Mouse (Mus musculus) heart, adult 2 months (tissue): ENCODE data around the gene Adamts20. TPM values are rescaled to one million over a fixed set of nuclear protein-coding genes. Genes with fewer than 3 reads are reported as not detected.
A peak's percentile ranks its signal among the peaks of the same experiment; 100 is the strongest.
"Not testable (repeated sequence)": the region's sequence is repeated elsewhere in the genome, so short reads cannot be mapped to it uniquely, and the experiment has no call there.

Experiments
- DNase-seq, 2 experiments: peaks; one replicate each; pipeline ENCODE4 v3.0.0; 2021
- H3K27ac ChIP-seq: fragments of 200-600 bp; 2 replicates; pipeline ENCODE4 v1.8.1; 2022
- H3K27me3 ChIP-seq: fragments of 200-500 bp; 2 replicates; pipeline ENCODE4 v1.6.1; 2012; ENCODE audit warnings: mild to moderate bottlenecking, low read length, inconsistent platforms, mixed read lengths; ENCODE audit not compliant: control insufficient read depth, insufficient read depth
- H3K36me3 ChIP-seq: fragments of 200-500 bp; 2 replicates; pipeline ENCODE4 v1.6.1; 2012; ENCODE audit warnings: low read length, inconsistent platforms; ENCODE audit not compliant: control insufficient read depth, insufficient read depth
- H3K4me1 ChIP-seq: fragments of 200-500 bp; 2 replicates; pipeline ENCODE4 v1.6.1; 2011; ENCODE audit warnings: low read length; ENCODE audit not compliant: control insufficient read depth, insufficient read depth
- H3K4me3 ChIP-seq: fragments of 200-600 bp; 2 replicates; pipeline ENCODE4 v1.8.1; 2022
- H3K79me2 ChIP-seq: fragments of 200-500 bp; replicated peaks from 2 replicates; pipeline ENCODE4 v1.6.1; 2012; ENCODE audit warnings: mild to moderate bottlenecking, inconsistent platforms, low read length, moderate library complexity, mixed read lengths; ENCODE audit not compliant: control insufficient read depth, insufficient read depth
- H3K9ac ChIP-seq: fragments of 200-500 bp; 2 replicates; pipeline ENCODE4 v1.6.1; 2012; ENCODE audit warnings: low read depth, mild to moderate bottlenecking, control low read depth, inconsistent platforms, low read length, mixed read lengths
- CTCF ChIP-seq: fragments of 200-600 bp; IDR thresholded peaks from 2 replicates; pipeline ENCODE4 v1.8.1; 2022; ENCODE audit warnings: antibody characterized with exemption, mild to moderate bottlenecking, moderate library complexity
- EP300 ChIP-seq: fragments of 200-500 bp; IDR thresholded peaks from 2 replicates; pipeline ENCODE4 v1.6.1; 2011; ENCODE audit warnings: low read depth, low read length, control low read depth; ENCODE audit not compliant: insufficient read depth
- POLR2A ChIP-seq: fragments of 200-500 bp; IDR thresholded peaks from 2 replicates; pipeline ENCODE4 v1.6.1; 2011; ENCODE audit warnings: mild to moderate bottlenecking, low read depth, low read length, control low read depth; ENCODE audit not compliant: insufficient read depth
- WGBS: fragments of 180-500 bp; shearing (Covaris S2); methylation state at CpG from one replicate; pipeline ENCODE4 v1.1.7; 2018; 5-methylcytosine and 5-hydroxymethylcytosine counted together
- intact Hi-C: fragments of 180-260 bp; cut with DNase I; formaldehyde crosslinking; loops from one replicate; pipeline ENCODE4 v1.15.1; 2025
- long read RNA-seq: library from polyadenylated mRNA; stranded (forward); transcript quantifications from one replicate; pipeline ENCODE4 v2.0.0, GENCODE M21; 2021
- polyA plus RNA-seq: library from polyadenylated mRNA; depleted of rRNA; stranded (reverse); fragments of >200 nt; gene quantifications from 2 replicates; pipeline ENCODE4 v1.2.3, GENCODE M21; 2012; rRNA removed
- total RNA-seq, 2 experiments: library from RNA; stranded (reverse); gene quantifications; 2 replicates each; pipeline ENCODE4 v1.2.3; 2021

Adamts20 gene
- total RNA-seq (under 1 TPM; 0.08 to 0.09 TPM), polyA plus RNA-seq (0.16 and 0.29 TPM in 2 replicates)
- long read RNA-seq = 0 reads

- Histone ChIP-seq H3K79me2 (no peaks in the 10 kb centered on the region), H3K4me3 (no peak within 1 kb of the TSS), H3K27me3 (no peaks in the 10 kb centered on the region), H3K36me3 (no peaks in the 10 kb centered on the region), H3K4me1 (no peaks in the 10 kb centered on the region), H3K27ac (no peak within 1 kb of the TSS), H3K9ac (no peak within 1 kb of the TSS)
- intact Hi-C loops = no loop called here
- no peak for TF ChIP-seq CTCF
- TF ChIP-seq POLR2A = no peak
- no peak for TF ChIP-seq EP300
- 85% methylated on average over 11 of the region's 11 CpGs for WGBS
- DNase-seq = no peak
These were observed at the start of gene Adamts20 for GRCm38 (mm10) chr15:94465318-94465717. TSS of gene Adamts20 (minus strand) at chr15:94465418.

GRCm38 (mm10) chr15:94503451-94504215 lies 38.4 kb upstream of the Adamts20 start:
- Histone ChIP-seq H3K4me3 (no peak overlapping the region), H3K27me3 (0 out of 2 replicates have a peak, but pooled peaks cover 2% of the 10 kb centered on the region), H3K9ac (no peak overlapping the region), H3K36me3 (no peaks in the 10 kb centered on the region), H3K4me1 (no peaks in the 10 kb centered on the region), H3K79me2 (no peaks in the 10 kb centered on the region), H3K27ac (no peak overlapping the region)
- peak in 1 of 2 experiments; percentile 23 for DNase-seq
- 69% methylated on average over 12 of the region's 12 CpGs for WGBS
- intact Hi-C loops = no loop called here
- TF ChIP-seq EP300 = no peak
- TF ChIP-seq CTCF = no peak
- no peak for TF ChIP-seq POLR2A

DNA sequence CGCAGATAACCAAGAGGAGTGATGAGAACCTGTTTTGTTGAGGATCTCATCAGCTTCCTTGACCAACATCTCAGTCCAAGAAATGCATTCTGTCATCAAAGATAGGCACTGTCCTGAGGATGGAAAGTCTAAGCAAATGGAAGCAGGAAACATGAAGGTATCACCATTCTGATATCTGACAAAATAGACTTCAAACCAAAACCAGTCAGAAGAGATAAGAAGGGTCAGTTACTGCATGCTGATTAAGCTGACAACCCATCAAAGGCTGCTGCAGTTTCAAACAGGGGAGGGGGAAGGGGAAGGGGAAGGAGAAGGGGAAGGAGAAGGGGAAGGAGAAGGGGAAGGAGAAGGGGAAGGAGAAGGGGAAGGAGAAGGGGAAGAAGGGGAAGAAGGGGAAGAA lies 34.0 kb upstream of the Adamts20 start:
- intact Hi-C loops = no loop called here

GRCm38 (mm10) chr15:94495936-94496335 lies 30.7 kb upstream of the Adamts20 start:
- Histone ChIP-seq H3K36me3 (no peaks in the 10 kb centered on the region), H3K27ac (no peak overlapping the region), H3K79me2 (no peaks in the 10 kb centered on the region), H3K9ac (no peak overlapping the region), H3K27me3 (no peaks in the 10 kb centered on the region), H3K4me1 (no peaks in the 10 kb centered on the region), H3K4me3 (no peak overlapping the region)
- intact Hi-C loops = no loop called here
- 63% methylated on average over 10 of the region's 10 CpGs for WGBS
- DNase-seq = no peak
- TF ChIP-seq EP300 (no peak), POLR2A (no peak), CTCF (no peak)

More for the DNA sequence above, 34.0 kb upstream of the Adamts20 start:
- Histone ChIP-seq H3K4me1 (no peaks in the 10 kb centered on the region), H3K79me2 (no peaks in the 10 kb centered on the region), H3K4me3 (no peak overlapping the region), H3K27me3 (0 out of 2 replicates have a peak, but pooled peaks cover 2% of the 10 kb centered on the region), H3K9ac (no peak overlapping the region), H3K27ac (no peak overlapping the region), H3K36me3 (no peaks in the 10 kb centered on the region)
- TF ChIP-seq POLR2A (no peak), EP300 (no peak), CTCF (no peak)
- no peak for DNase-seq
- 56% methylated on average over 1 of the region's 1 CpGs for WGBS

DNA sequence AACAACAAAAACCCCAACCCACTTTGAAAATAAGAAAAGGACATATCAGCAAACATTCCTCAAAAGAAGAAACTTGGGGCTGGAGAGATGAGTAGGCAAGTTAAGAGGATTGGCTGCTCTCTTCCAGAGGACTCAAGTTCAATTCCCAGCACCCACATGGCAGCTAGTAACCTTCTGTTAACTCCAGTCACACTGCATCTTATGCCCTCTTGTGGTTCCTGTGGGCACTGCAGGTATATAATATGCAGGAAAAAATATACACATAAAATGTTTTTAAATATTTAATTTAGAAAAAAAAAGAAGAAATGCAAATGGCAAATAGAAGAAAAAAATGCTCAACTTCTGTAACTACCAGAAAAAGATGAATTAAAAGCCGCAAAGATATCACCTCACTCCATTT lies 29.2 kb upstream of the Adamts20 start:
- DNase-seq = no peak
- intact Hi-C loops = no loop called here
- Histone ChIP-seq H3K9ac (no peak overlapping the region), H3K79me2 (no peaks in the 10 kb centered on the region), H3K4me1 (no peaks in the 10 kb centered on the region), H3K27ac (no peak overlapping the region), H3K27me3 (no peaks in the 10 kb centered on the region), H3K4me3 (no peak overlapping the region), H3K36me3 (no peaks in the 10 kb centered on the region)
- peak; percentile 40 for TF ChIP-seq CTCF
- no peak for TF ChIP-seq POLR2A
- 100% methylated on average over 1 of the region's 1 CpGs for WGBS

DNA sequence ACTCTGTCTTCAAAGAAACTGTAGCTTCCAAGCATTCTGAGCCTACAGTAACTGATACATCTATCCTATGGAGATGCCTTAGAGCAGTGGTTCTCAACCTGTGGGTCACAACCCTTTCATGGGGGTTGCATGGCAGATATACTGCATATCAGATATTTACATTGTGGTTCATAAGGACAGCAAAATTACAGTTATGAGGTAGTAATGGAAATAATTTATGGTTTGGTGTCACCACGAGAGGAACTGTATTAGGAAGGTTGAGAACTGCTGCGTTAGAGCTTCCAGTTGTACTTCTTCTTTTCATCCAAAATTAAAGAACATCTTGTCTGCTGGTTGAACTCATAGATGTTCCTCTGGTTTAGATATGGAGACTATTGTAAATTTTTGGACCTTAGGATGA lies 24.2 kb upstream of the Adamts20 start:
- TF ChIP-seq EP300 = no peak
- no peak for TF ChIP-seq POLR2A
- TF ChIP-seq CTCF = no peak
- H3K4me1 ChIP-seq = no peaks in the 10 kb centered on the region
- H3K4me3 ChIP-seq = no peak overlapping the region
- intact Hi-C loops = no loop called here
- H3K27ac ChIP-seq = no peak overlapping the region
- H3K79me2 ChIP-seq = no peaks in the 10 kb centered on the region
- H3K27me3 ChIP-seq = no peaks in the 10 kb centered on the region
- DNase-seq = no peak
- no peak overlapping the region for H3K9ac ChIP-seq
- H3K36me3 ChIP-seq = no peaks in the 10 kb centered on the region
- WGBS = 80% methylated on average over 2 of the region's 2 CpGs

GRCm38 (mm10) chr15:94488028-94488427 lies 22.8 kb upstream of the Adamts20 start:
- intact Hi-C loops, H3K4me1 ChIP-seq, DNase-seq, H3K4me3 ChIP-seq, H3K9ac ChIP-seq, H3K27me3 ChIP-seq, H3K27ac ChIP-seq, H3K79me2 ChIP-seq, H3K36me3 ChIP-seq: not testable (repeated sequence)
- 62% methylated on average over 2 of the region's 2 CpGs for WGBS
